Mouse (Mus musculus) embryonic facial prominence, embryonic 11.5 days (tissue): ENCODE measurements around the gene Clp1. TPM values are rescaled to one million over a fixed set of nuclear protein-coding genes. Genes with fewer than 3 reads are reported as not detected.

Experiments used
- ATAC-seq: fragments of 200-750 bp; cut with Nextera tagmentation; replicated peaks from 2 replicates; pipeline ENCODE4 v1.8.0; 2017; ENCODE audit warnings: low read depth; ENCODE audit not compliant: insufficient number of reproducible peaks, low FRiP score, low TSS enrichment
- DNase-seq: peaks from one replicate; pipeline ENCODE4 v3.0.0-alpha.2; 2015; ENCODE audit warnings: low spot score
- H3K27ac ChIP-seq: fragments of 300-500 bp; sonication (generic); replicated peaks from 2 replicates; pipeline ENCODE4 v1.5.1; 2014; ENCODE audit warnings: mild to moderate bottlenecking, low read depth, low read length, control low read depth
- H3K27me3 ChIP-seq: fragments of 300-500 bp; sonication (generic); 2 replicates; pipeline ENCODE4 v1.6.1; 2014; ENCODE audit warnings: mild to moderate bottlenecking, low read length, moderate library complexity, mixed read lengths; ENCODE audit not compliant: control insufficient read depth, insufficient read depth
- H3K36me3 ChIP-seq: fragments of 300-500 bp; sonication (generic); replicated peaks from 2 replicates; pipeline ENCODE4 v1.6.1; 2014; ENCODE audit warnings: low read depth, mild to moderate bottlenecking, low read length, moderate library complexity, mixed read lengths; ENCODE audit not compliant: control insufficient read depth, insufficient read depth
- H3K4me1 ChIP-seq: fragments of 300-500 bp; sonication (generic); 2 replicates; pipeline ENCODE4 v1.6.1; 2014; ENCODE audit warnings: low read length, mixed read lengths; ENCODE audit not compliant: control insufficient read depth, insufficient read depth
- H3K4me2 ChIP-seq: fragments of 300-500 bp; sonication (generic); 2 replicates; pipeline ENCODE4 v1.6.1; 2014; ENCODE audit warnings: low read depth, mild to moderate bottlenecking, control low read depth, low read length, moderate library complexity
- H3K4me3 ChIP-seq: fragments of 300-500 bp; sonication (generic); 2 replicates; pipeline ENCODE4 v1.5.1; 2014; ENCODE audit warnings: low read depth, low read length, control low read depth
- H3K9ac ChIP-seq: fragments of 300-500 bp; sonication (generic); replicated peaks from 2 replicates; pipeline ENCODE4 v1.6.1; 2014; ENCODE audit warnings: mild to moderate bottlenecking, control low read depth, low read length
- H3K9me3 ChIP-seq: fragments of 300-500 bp; sonication (generic); replicated peaks from 2 replicates; pipeline ENCODE4 v1.6.1; 2016; ENCODE audit warnings: mild to moderate bottlenecking, low read length, inconsistent platforms, mixed read lengths; ENCODE audit not compliant: control insufficient read depth
- WGBS: fragments of 180-500 bp; shearing (Covaris S2); extraction: QIAGEN DNeasy Blood & Tissue Kit; methylation state at CpG from one replicate; pipeline ENCODE4 v1.1.7; 2014; 5-methylcytosine and 5-hydroxymethylcytosine counted together
- microRNA counts: library from miRNA; unstranded; fragments of <30 nt; microRNA quantifications from one replicate; lab custom pipeline; 2016
- microRNA-seq: library from miRNA; unstranded; fragments of <30 nt; microRNA quantifications from one replicate; pipeline ENCODE4, GENCODE M21; 2016; ENCODE audit warnings: borderline number of aligned reads
- polyA plus RNA-seq: library from polyadenylated mRNA; unstranded; fragments of >200 nt; fragmentation: Nextera tagmentation; extraction: Ambion mirVana; gene quantifications from 2 replicates; pipeline ENCODE4 v1.2.1, GENCODE M21; 2014

The Clp1 gene
- polyA plus RNA-seq, 1 experiment from 2014 or later = 61.1 TPM

- H3K9ac ChIP-seq = peak overlapping the region; percentile 52
- DNase-seq = peak; percentile 55
- no peak overlapping the region for H3K27ac ChIP-seq
- WGBS = 11% methylated on average over 22 of the region's 22 CpGs
- H3K36me3 ChIP-seq = peaks cover 2% of the 10 kb centered on the region; the same call in 1 of the 2 replicates
- H3K4me1 ChIP-seq = no peaks in the 10 kb centered on the region
- H3K9me3 ChIP-seq = no peaks in the 10 kb centered on the region
- H3K27me3 ChIP-seq = no peaks in the 10 kb centered on the region
- peak overlapping the region; percentile 58 for H3K4me3 ChIP-seq
- peak overlapping the region; percentile 68 for H3K4me2 ChIP-seq
- peak; percentile 30 for ATAC-seq
These were observed 49.7 kb downstream of the Clp1 start for GRCm38 (mm10) chr2:84677270-84677967.

MicroRNAs within 50 kb of the gene (microRNA counts, 519-probe panel; counts per million panel counts)
- 6,264 counts per million, percentile 98 among the panel's probes with 10 or more counts for microRNA mmu-miR-130a (lab: Ali Mortazavi, UCI)

Small RNAs within 50 kb of the gene (microRNA-seq; reads per million reads assigned to microRNA genes)
- 41,077 reads per million, percentile 99 among the genes with 10 or more reads in this experiment for gene Mir130a

Other genes starting within 250 kb of the Clp1 start
- gene Ctnnd1, start 76.6 kb downstream of the Clp1 start, polyA plus RNA-seq = 39.3 and 40.6 TPM in 2 replicates
- 0.07 TPM in 2 replicates for gene Btbd18, start 68.3 kb downstream of the Clp1 start, polyA plus RNA-seq
- 446 and 475 TPM in 2 replicates for gene Selenoh, start 56.6 kb downstream of the Clp1 start, polyA plus RNA-seq
- gene Gm28635, start 49.3 kb downstream of the Clp1 start, polyA plus RNA-seq = not detected in 2 replicates
- gene Med19, start 48.9 kb downstream of the Clp1 start, polyA plus RNA-seq = 62.1 and 68.2 TPM in 2 replicates
- gene Tmx2, start 48.2 kb downstream of the Clp1 start, polyA plus RNA-seq = 150 and 152 TPM in 2 replicates
- gene Zdhhc5, start 12.2 kb downstream of the Clp1 start, polyA plus RNA-seq = 25.4 and 25.5 TPM in 2 replicates
- 6.2 and 6.6 TPM in 2 replicates for gene Ypel4, start 6.7 kb upstream of the Clp1 start, polyA plus RNA-seq
- 5.9 and 6.4 TPM in 2 replicates for gene Gm19426, start 16.3 kb upstream of the Clp1 start, polyA plus RNA-seq
- 21.0 and 22.4 TPM in 2 replicates for gene Serping1, start 48.1 kb upstream of the Clp1 start, polyA plus RNA-seq
- 30.6 and 36.1 TPM in 2 replicates for gene Ube2l6, start 71.5 kb upstream of the Clp1 start, polyA plus RNA-seq
- 0.11 and 0.20 TPM in 2 replicates for gene Smtnl1, start 95.3 kb upstream of the Clp1 start, polyA plus RNA-seq
- 45.9 and 50.0 TPM in 2 replicates for gene Timm10, start 99.6 kb upstream of the Clp1 start, polyA plus RNA-seq
- 23.1 and 28.0 TPM in 2 replicates for gene Slc43a1, start 111.5 kb upstream of the Clp1 start, polyA plus RNA-seq
- gene Rtn4rl2, start 159.4 kb upstream of the Clp1 start, polyA plus RNA-seq = 2.4 and 3.2 TPM in 2 replicates
- 37.2 and 38.9 TPM in 2 replicates for gene Slc43a3, start 209.2 kb upstream of the Clp1 start, polyA plus RNA-seq